Mouse (Mus musculus): ENCODE results near the gene Park7. TPM values are rescaled to one million over a fixed set of nuclear protein-coding genes. Genes with fewer than 3 reads are reported as not detected.
"Not testable (repeated sequence)": the region's sequence is repeated elsewhere in the genome, so short reads cannot be mapped to it uniquely, and the experiment has no call there.

The Park7 gene
- polyA plus RNA-seq, 1 experiment from 2014 or later = 367 TPM

GRCm38 (mm10) chr4:150874416-150874815 lies 39.8 kb downstream of the Park7 start:
- H3K9ac ChIP-seq (replicated peaks; ENCODE audit: low read length); H3K4me2 ChIP-seq (ENCODE audit: low read length); H3K27me3 ChIP-seq (ENCODE audit: control insufficient read depth, insufficient read depth, low read length); H3K4me3 ChIP-seq (replicated peaks; ENCODE audit: low read depth, low read length); H3K27ac ChIP-seq (replicated peaks; ENCODE audit: low read depth, low read length); H3K4me1 ChIP-seq (ENCODE audit: control insufficient read depth, insufficient read depth, low read length); DNase-seq; H3K36me3 ChIP-seq (ENCODE audit: control insufficient read depth, insufficient read depth, low read length); ATAC-seq (ENCODE audit: low FRiP score, low TSS enrichment): not testable (repeated sequence)
- peaks cover 15% of the 10 kb centered on the region for H3K9me3 ChIP-seq (ENCODE audit: control insufficient read depth, low read length)
- WGBS = 84% methylated on average over 4 of the region's 4 CpGs

DNA sequence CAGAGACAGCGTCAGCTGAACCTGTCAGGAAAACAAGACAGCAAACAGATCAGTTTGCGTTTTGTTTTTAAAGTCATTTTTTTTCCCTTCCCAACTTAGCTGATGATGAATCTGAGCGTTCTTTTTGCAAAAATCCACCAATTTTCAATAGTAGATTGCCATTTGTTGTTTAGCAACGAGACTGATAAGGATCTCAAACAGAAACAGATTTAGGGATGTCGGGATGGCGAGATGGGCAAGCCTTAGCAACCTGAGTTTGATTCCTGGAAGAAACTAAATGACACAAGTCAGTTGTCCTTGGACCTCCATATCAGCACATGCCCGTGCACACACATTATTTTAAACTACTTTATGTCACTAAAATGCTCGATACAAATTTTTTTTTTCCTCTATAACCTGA lies 41.6 kb downstream of the Park7 start:
- 86% methylated on average over 8 of the region's 8 CpGs for WGBS
- Histone ChIP-seq H3K4me3 (replicated peaks; ENCODE audit: low read depth, low read length) (no peak overlapping the region), H3K27me3 (ENCODE audit: control insufficient read depth, insufficient read depth, low read length) (no peaks in the 10 kb centered on the region), H3K4me2 (ENCODE audit: low read length) (no peak overlapping the region), H3K4me1 (ENCODE audit: control insufficient read depth, insufficient read depth, low read length) (peaks cover 7% of the 10 kb centered on the region; the same call in 1 of the 2 replicates), H3K27ac (replicated peaks; ENCODE audit: low read depth, low read length) (no peak overlapping the region), H3K9me3 (ENCODE audit: control insufficient read depth, low read length) (no peaks in the 10 kb centered on the region), H3K36me3 (ENCODE audit: control insufficient read depth, insufficient read depth, low read length) (0 out of 2 replicates have a peak, but pooled peaks cover 3% of the 10 kb centered on the region), H3K9ac (replicated peaks; ENCODE audit: low read length) (no peak overlapping the region)
- ATAC-seq (ENCODE audit: low FRiP score, low TSS enrichment) (no peak), DNase-seq (no peak)

GRCm38 (mm10) chr4:150872139-150872651 lies 42.0 kb downstream of the Park7 start:
- H3K4me1 ChIP-seq (ENCODE audit: control insufficient read depth, insufficient read depth, low read length) = peaks cover 7% of the 10 kb centered on the region; the same call in 1 of the 2 replicates
- H3K27ac ChIP-seq (replicated peaks; ENCODE audit: low read depth, low read length) = no peak overlapping the region
- DNase-seq = no peak
- H3K4me3 ChIP-seq (replicated peaks; ENCODE audit: low read depth, low read length) = no peak overlapping the region
- no peaks in the 10 kb centered on the region for H3K27me3 ChIP-seq (ENCODE audit: control insufficient read depth, insufficient read depth, low read length)
- peaks cover 8% of the 10 kb centered on the region for H3K36me3 ChIP-seq (ENCODE audit: control insufficient read depth, insufficient read depth, low read length)
- H3K9me3 ChIP-seq (ENCODE audit: control insufficient read depth, low read length) = no peaks in the 10 kb centered on the region
- ATAC-seq (ENCODE audit: low FRiP score, low TSS enrichment) = no peak
- 51% methylated on average over 9 of the region's 9 CpGs for WGBS
- H3K9ac ChIP-seq (replicated peaks; ENCODE audit: low read length) = no peak overlapping the region; the same call in 1 of the 2 replicates
- H3K4me2 ChIP-seq (ENCODE audit: low read length) = no peak overlapping the region

DNA sequence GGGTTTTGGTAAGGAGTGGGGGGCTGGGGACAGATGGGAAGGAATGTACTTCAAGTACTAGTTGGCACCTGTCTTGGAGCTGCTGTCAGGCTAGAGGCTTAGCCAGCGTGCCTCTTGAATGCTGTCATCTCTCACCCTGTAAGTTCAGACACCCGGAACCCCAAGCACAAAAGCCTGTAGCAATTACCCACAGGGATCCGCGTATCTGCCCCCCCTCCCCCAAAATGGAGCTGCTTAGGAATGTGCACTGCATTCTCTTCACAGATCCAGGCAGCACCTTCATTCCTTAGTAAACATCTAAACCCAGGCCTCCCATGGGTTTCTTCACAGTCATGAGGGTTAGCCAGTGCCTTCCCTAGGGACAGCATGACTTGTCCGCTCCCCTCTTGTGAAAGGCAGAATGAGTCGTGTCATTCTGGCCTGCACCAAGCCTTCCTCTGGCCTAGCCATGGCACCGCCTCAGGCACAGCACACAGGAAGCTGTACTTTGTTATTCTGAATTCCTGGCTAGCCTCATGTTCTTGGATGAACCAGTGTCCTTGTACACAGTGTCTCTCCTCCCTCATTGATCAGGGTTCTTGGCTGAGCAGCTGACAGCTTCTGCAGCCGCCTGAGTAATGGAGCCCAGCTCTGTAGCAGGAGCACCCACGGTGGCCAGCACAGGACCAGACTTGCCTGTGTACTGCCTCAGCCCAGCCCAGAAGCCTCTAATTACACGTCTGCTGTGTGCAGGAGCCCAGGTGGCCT lies 42.7 kb downstream of the Park7 start:
- Histone ChIP-seq H3K27ac (replicated peaks; ENCODE audit: low read depth, low read length) (no peak overlapping the region), H3K9ac (replicated peaks; ENCODE audit: low read length) (peak overlapping the region; percentile 20; the same call in 1 of the 2 replicates), H3K4me3 (replicated peaks; ENCODE audit: low read depth, low read length) (no peak overlapping the region), H3K36me3 (ENCODE audit: control insufficient read depth, insufficient read depth, low read length) (peaks cover 14% of the 10 kb centered on the region), H3K27me3 (ENCODE audit: control insufficient read depth, insufficient read depth, low read length) (no peaks in the 10 kb centered on the region), H3K4me2 (ENCODE audit: low read length) (no peak overlapping the region), H3K9me3 (ENCODE audit: control insufficient read depth, low read length) (no peaks in the 10 kb centered on the region), H3K4me1 (ENCODE audit: control insufficient read depth, insufficient read depth, low read length) (peaks cover 7% of the 10 kb centered on the region; the same call in 1 of the 2 replicates)
- WGBS = 35% methylated on average over 10 of the region's 10 CpGs
- DNase-seq = peak; percentile 12
- no peak for ATAC-seq (ENCODE audit: low FRiP score, low TSS enrichment)

DNA sequence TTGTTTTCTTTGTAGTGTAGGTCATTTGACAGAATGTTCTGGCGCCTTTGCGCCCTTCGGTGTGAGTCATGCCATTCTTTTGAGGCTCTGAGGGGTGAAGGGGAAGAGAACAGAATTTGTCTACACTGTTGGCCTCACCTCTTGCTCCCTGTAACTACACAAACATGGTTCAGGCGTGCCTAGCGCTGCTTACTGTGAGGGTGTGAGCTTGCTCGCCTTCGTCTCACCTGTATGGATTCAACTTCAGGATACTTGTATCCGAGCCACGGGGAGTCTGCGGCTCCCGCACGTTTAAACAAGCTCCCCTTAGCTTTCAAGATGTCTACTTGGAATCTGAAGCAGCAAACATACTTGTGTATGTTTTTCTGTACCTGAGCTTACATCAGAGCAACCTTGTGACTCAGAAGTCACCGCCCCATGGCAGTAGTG lies 43.3 kb downstream of the Park7 start:
- H3K9ac ChIP-seq (replicated peaks; ENCODE audit: low read length) = no peak overlapping the region

GRCm38 (mm10) chr4:150869276-150870197 lies 44.7 kb downstream of the Park7 start:
- Histone ChIP-seq H3K4me3 (replicated peaks; ENCODE audit: low read depth, low read length) (no peak overlapping the region), H3K4me2 (ENCODE audit: low read length) (no peak overlapping the region), H3K36me3 (ENCODE audit: control insufficient read depth, insufficient read depth, low read length) (peaks cover 23% of the 10 kb centered on the region), H3K27ac (replicated peaks; ENCODE audit: low read depth, low read length) (no peak overlapping the region), H3K9me3 (ENCODE audit: control insufficient read depth, low read length) (no peaks in the 10 kb centered on the region), H3K27me3 (ENCODE audit: control insufficient read depth, insufficient read depth, low read length) (no peaks in the 10 kb centered on the region), H3K4me1 (ENCODE audit: control insufficient read depth, insufficient read depth, low read length) (peaks cover 7% of the 10 kb centered on the region; the same call in 1 of the 2 replicates), H3K9ac (replicated peaks; ENCODE audit: low read length) (no peak overlapping the region)
- DNase-seq = no peak
- ATAC-seq (ENCODE audit: low FRiP score, low TSS enrichment) = no peak
- 78% methylated on average over 17 of the region's 17 CpGs for WGBS

More for the DNA sequence above, 43.3 kb downstream of the Park7 start:
- Histone ChIP-seq H3K4me3 (replicated peaks; ENCODE audit: low read depth, low read length) (no peak overlapping the region), H3K4me2 (ENCODE audit: low read length) (no peak overlapping the region), H3K27me3 (ENCODE audit: control insufficient read depth, insufficient read depth, low read length) (no peaks in the 10 kb centered on the region), H3K27ac (replicated peaks; ENCODE audit: low read depth, low read length) (no peak overlapping the region), H3K9me3 (ENCODE audit: control insufficient read depth, low read length) (no peaks in the 10 kb centered on the region), H3K4me1 (ENCODE audit: control insufficient read depth, insufficient read depth, low read length) (peaks cover 7% of the 10 kb centered on the region; the same call in 1 of the 2 replicates), H3K36me3 (ENCODE audit: control insufficient read depth, insufficient read depth, low read length) (peaks cover 20% of the 10 kb centered on the region)
- WGBS = 87% methylated on average over 13 of the region's 13 CpGs
- ATAC-seq (ENCODE audit: low FRiP score, low TSS enrichment) (no peak), DNase-seq (no peak)

DNA sequence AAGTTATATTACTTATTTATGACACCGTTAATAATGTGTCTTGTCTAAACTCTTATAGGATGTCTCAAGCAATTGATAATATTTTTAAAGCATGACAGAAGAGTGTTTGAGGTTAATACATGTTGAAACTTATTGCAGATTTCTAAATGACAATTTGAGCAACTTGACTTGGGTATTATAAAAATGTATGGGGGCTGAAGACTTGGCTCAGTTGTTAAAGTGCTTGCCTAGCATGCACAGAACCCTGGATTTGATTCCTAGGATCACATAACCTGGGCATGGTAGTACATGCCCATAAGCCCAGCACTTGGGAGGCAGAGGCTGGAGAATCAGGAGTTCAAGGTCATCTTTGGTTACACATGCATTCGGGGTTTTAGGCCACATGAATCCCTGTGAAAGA lies 45.4 kb downstream of the Park7 start:
- Histone ChIP-seq H3K4me1 (ENCODE audit: control insufficient read depth, insufficient read depth, low read length) (peaks cover 7% of the 10 kb centered on the region; the same call in 1 of the 2 replicates), H3K9me3 (ENCODE audit: control insufficient read depth, low read length) (no peaks in the 10 kb centered on the region), H3K36me3 (ENCODE audit: control insufficient read depth, insufficient read depth, low read length) (peaks cover 23% of the 10 kb centered on the region), H3K4me2 (ENCODE audit: low read length) (no peak overlapping the region), H3K9ac (replicated peaks; ENCODE audit: low read length) (no peak overlapping the region), H3K27ac (replicated peaks; ENCODE audit: low read depth, low read length) (no peak overlapping the region), H3K27me3 (ENCODE audit: control insufficient read depth, insufficient read depth, low read length) (no peaks in the 10 kb centered on the region), H3K4me3 (replicated peaks; ENCODE audit: low read depth, low read length) (no peak overlapping the region)
- ATAC-seq (ENCODE audit: low FRiP score, low TSS enrichment) = no peak
- WGBS = 87% methylated on average over 2 of the region's 2 CpGs
- no peak for DNase-seq

- H3K4me2 ChIP-seq (ENCODE audit: low read length) = no peak overlapping the region
- DNase-seq (no peak), ATAC-seq (ENCODE audit: low FRiP score, low TSS enrichment) (no peak)
- peaks cover 7% of the 10 kb centered on the region; the same call in 1 of the 2 replicates for H3K4me1 ChIP-seq (ENCODE audit: control insufficient read depth, insufficient read depth, low read length)
- H3K9ac ChIP-seq (replicated peaks; ENCODE audit: low read length) = no peak overlapping the region
- no peaks in the 10 kb centered on the region for H3K9me3 ChIP-seq (ENCODE audit: control insufficient read depth, low read length)
- no peak overlapping the region for H3K4me3 ChIP-seq (replicated peaks; ENCODE audit: low read depth, low read length)
- WGBS = 90% methylated on average over 6 of the region's 6 CpGs
- H3K36me3 ChIP-seq (ENCODE audit: control insufficient read depth, insufficient read depth, low read length) = peaks cover 23% of the 10 kb centered on the region
- H3K27me3 ChIP-seq (ENCODE audit: control insufficient read depth, insufficient read depth, low read length) = no peaks in the 10 kb centered on the region
- no peak overlapping the region for H3K27ac ChIP-seq (replicated peaks; ENCODE audit: low read depth, low read length)
These were observed 46.1 kb downstream of the Park7 start for GRCm38 (mm10) chr4:150868161-150868560.

Data from midbrain, embryonic 14.5 days (tissue).